Mouse (Mus musculus): Measurements from ENCODE around the gene Gm45521.

GRCm38 (mm10) chr14:7913842-7914241 is 43.2 kb upstream of the Gm45521 start:
- TF ChIP-seq CTCF (IDR thresholded peaks at IDR 0.05), result no peak
- TF ChIP-seq POLR2A (IDR thresholded peaks at IDR 0.05; ENCODE audit: insufficient read depth, low read depth, low read length), result no peak

All from heart, adult 2 months (tissue).